Mouse (Mus musculus) bone marrow, adult 2 months (tissue): Measurements from ENCODE around the gene Tdgf1.

ENCODE experiments used
- CTCF ChIP-seq: fragments of 200-500 bp; IDR thresholded peaks from 2 replicates; pipeline ENCODE4 v1.5.1; 2011; ENCODE audit warnings: low read length, control low read depth; ENCODE audit not compliant: control insufficient read depth, insufficient read depth
- POLR2A ChIP-seq: fragments of 200-500 bp; IDR thresholded peaks from 2 replicates; pipeline ENCODE4 v1.6.1; 2011; ENCODE audit warnings: low read depth, mild to moderate bottlenecking, control low read depth, low read length, borderline replicate concordance; ENCODE audit not compliant: control insufficient read depth

GRCm38 (mm10) chr9:110953550-110954461 lies 7.8 kb upstream of the Tdgf1 start:
- TF ChIP-seq POLR2A (no peak), CTCF (peak; percentile 27; the same call in 1 of the 2 replicates)
